Mouse (Mus musculus): ENCODE data around the gene Tfap2e.

DNA sequence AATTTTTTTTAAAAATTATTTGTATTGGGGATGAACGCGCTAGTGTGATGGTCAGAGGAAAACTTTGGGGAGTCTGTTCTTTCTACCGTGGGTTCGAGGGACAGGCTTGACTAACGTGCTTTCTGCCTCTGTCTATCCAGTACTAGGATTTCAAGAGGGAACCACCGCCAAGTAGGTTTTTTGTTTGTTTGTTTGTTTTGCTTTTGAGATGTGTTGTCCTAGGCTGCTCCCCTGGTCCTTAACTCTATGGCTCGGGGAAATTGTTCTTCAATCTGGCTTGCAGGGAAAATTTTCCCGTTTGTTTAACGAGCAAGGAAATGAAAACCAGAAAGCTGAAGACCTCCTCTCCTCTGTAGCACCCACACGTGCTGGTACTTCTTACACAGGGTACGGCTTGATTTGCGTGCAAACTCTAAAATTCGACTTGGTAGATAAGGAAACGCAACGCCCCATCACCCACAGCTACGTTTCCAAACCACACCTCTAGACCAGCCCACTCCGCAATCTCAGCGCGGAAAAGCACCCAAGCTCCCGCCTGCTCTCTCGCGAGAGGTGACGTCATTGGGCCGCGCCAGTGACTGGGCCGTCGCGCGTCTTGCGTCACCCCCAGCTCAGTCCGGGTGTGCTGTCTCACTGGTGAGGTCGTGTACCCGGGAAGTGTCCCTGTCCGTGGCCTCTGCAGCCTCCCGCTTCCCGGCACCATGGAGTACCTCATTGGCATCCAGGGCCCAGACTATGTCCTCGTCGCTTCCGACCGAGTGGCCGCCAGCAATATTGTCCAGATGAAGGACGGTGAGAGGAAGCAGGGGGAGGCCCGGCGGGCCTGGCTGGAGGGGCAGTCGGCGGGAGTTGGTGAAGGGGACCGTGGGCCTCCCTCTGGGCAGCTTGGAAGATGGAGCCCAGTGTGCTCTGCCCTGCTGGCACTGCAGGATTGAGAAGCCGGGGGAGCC is 58.7 kb downstream of the Tfap2e start, which contains the start of gene Psmb2:
- TF ChIP-seq POLR2A (IDR thresholded peaks at IDR 0.05; ENCODE audit: borderline replicate concordance, extremely low read depth, low read depth, low read length) = peak; percentile 91; the same call in 1 of the 2 replicates
- no peak for TF ChIP-seq CTCF (IDR thresholded peaks at IDR 0.05; ENCODE audit: insufficient read depth, low read length)
